Mouse (Mus musculus) liver, postnatal 0 days (tissue): Measurements from ENCODE around the gene Ncbp3. TPM values are rescaled to one million over a fixed set of nuclear protein-coding genes. Genes with fewer than 3 reads are reported as not detected.

Source experiments
- ATAC-seq: fragments of 200-750 bp; cut with Nextera tagmentation; 2 replicates; pipeline ENCODE4 v1.8.0; 2017; ENCODE audit warnings: mild to moderate bottlenecking, moderate library complexity
- DNase-seq: peaks from one replicate; pipeline ENCODE4 v3.0.0-alpha.2; 2016
- H3K27ac ChIP-seq: fragments of 300-500 bp; sonication (generic); 2 replicates; pipeline ENCODE4 v1.5.1; 2014; ENCODE audit warnings: antibody characterized with exemption, moderate library complexity, mild to moderate bottlenecking, low read depth
- H3K27me3 ChIP-seq: fragments of 300-500 bp; sonication (generic); 2 replicates; pipeline ENCODE4 v1.6.1; 2014; ENCODE audit warnings: low read length, control low read depth, mixed read lengths; ENCODE audit not compliant: insufficient read depth
- H3K36me3 ChIP-seq: fragments of 300-500 bp; sonication (generic); replicated peaks from 2 replicates; pipeline ENCODE4 v1.6.1; 2014; ENCODE audit warnings: mild to moderate bottlenecking, control low read depth, low read length, moderate library complexity, mixed read lengths; ENCODE audit not compliant: insufficient read depth
- H3K4me1 ChIP-seq: fragments of 300-500 bp; sonication (generic); 2 replicates; pipeline ENCODE4 v1.6.1; 2014; ENCODE audit warnings: antibody characterized with exemption, mild to moderate bottlenecking, control low read depth; ENCODE audit not compliant: insufficient read depth
- H3K4me2 ChIP-seq: fragments of 300-500 bp; sonication (generic); 2 replicates; pipeline ENCODE4 v1.6.1; 2014; ENCODE audit warnings: low read depth, mild to moderate bottlenecking, low read length, moderate library complexity, mixed read lengths
- H3K4me3 ChIP-seq: fragments of 300-500 bp; sonication (generic); 2 replicates; pipeline ENCODE4 v1.5.1; 2014; ENCODE audit warnings: low read depth, low read length
- H3K9ac ChIP-seq: fragments of 300-500 bp; sonication (generic); replicated peaks from 2 replicates; pipeline ENCODE4 v1.6.1; 2014; ENCODE audit warnings: mild to moderate bottlenecking, moderate library complexity
- H3K9me3 ChIP-seq: fragments of 300-500 bp; sonication (generic); 2 replicates; pipeline ENCODE4 v1.6.1; 2016; ENCODE audit warnings: mild to moderate bottlenecking, control low read depth, low read length, mixed read lengths
- CTCF ChIP-seq: sonication (generic); IDR thresholded peaks from 2 replicates; pipeline ENCODE4 v1.5.1; 2016; ENCODE audit warnings: antibody characterized with exemption, low read depth
- EP300 ChIP-seq: IDR thresholded peaks from 2 replicates; pipeline ENCODE4 v1.6.1; 2016; ENCODE audit warnings: antibody characterized with exemption, low read depth, mild to moderate bottlenecking
- WGBS: fragments of 180-500 bp; shearing (Covaris S2); extraction: QIAGEN DNeasy Blood & Tissue Kit; methylation state at CpG from one replicate; pipeline ENCODE4 v1.1.7; 2014; ENCODE audit not compliant: insufficient replicate concordance; 5-methylcytosine and 5-hydroxymethylcytosine counted together
- polyA plus RNA-seq: library from polyadenylated mRNA; unstranded; fragments of >200 nt; fragmentation: Nextera tagmentation; extraction: Ambion mirVana; gene quantifications from 2 replicates; pipeline ENCODE4 v1.2.1, GENCODE M21; 2015

Gene Ncbp3
- polyA plus RNA-seq, 1 experiment from 2014 or later, result 2.7 TPM

- no peak overlapping the region for H3K4me3 ChIP-seq
- H3K27ac ChIP-seq, result peak overlapping the region; percentile 55
- peak overlapping the region; percentile 56 for H3K4me2 ChIP-seq
- H3K27me3 ChIP-seq, result peaks cover 10% of the 10 kb centered on the region
- H3K9ac ChIP-seq, result no peak overlapping the region
- no peaks in the 10 kb centered on the region for H3K36me3 ChIP-seq
- ATAC-seq (peak; percentile 82), DNase-seq (peak; percentile 80)
- H3K9me3 ChIP-seq, result no peaks in the 10 kb centered on the region
- WGBS, result 24% methylated on average over 7 of the region's 7 CpGs
- peaks cover 22% of the 10 kb centered on the region for H3K4me1 ChIP-seq
- TF ChIP-seq EP300 (0 out of 2 replicates have a peak, but pooled peaks have one; percentile 17), CTCF (no peak)
Observed at GRCm38 (mm10) chr11:73024236-73024904, 23.2 kb upstream of the Ncbp3 start.

GRCm38 (mm10) chr11:73026961-73027360 lies 20.6 kb upstream of the Ncbp3 start:
- H3K4me2 ChIP-seq, result no peak overlapping the region
- no peak for ATAC-seq

GRCm38 (mm10) chr11:73030821-73031498 lies 16.6 kb upstream of the Ncbp3 start:
- Histone ChIP-seq H3K27ac (no peak overlapping the region), H3K9ac (0 out of 2 replicates have a peak overlapping the region, but pooled peaks have one; percentile 48), H3K27me3 (no peaks in the 10 kb centered on the region), H3K9me3 (no peaks in the 10 kb centered on the region), H3K4me3 (peak overlapping the region; percentile 24; the same call in 1 of the 2 replicates), H3K4me1 (no peaks in the 10 kb centered on the region; the same call in 1 of the 2 replicates), H3K4me2 (peak overlapping the region; percentile 70), H3K36me3 (no peaks in the 10 kb centered on the region)
- DNase-seq (peak; percentile 80), ATAC-seq (peak; percentile 94)
- TF ChIP-seq EP300 (no peak), CTCF (0 out of 2 replicates have a peak, but pooled peaks have one; percentile 16)
- 28% methylated on average over 20 of the region's 20 CpGs for WGBS

More at GRCm38 (mm10) chr11:73026961-73027360, 20.6 kb upstream of the Ncbp3 start:
- TF ChIP-seq CTCF, result no peak
- TF ChIP-seq EP300, result no peak
- Histone ChIP-seq H3K36me3 (no peaks in the 10 kb centered on the region), H3K4me1 (peaks cover 18% of the 10 kb centered on the region), H3K9ac (no peak overlapping the region), H3K4me3 (no peak overlapping the region), H3K27ac (no peak overlapping the region; the same call in 1 of the 2 replicates), H3K9me3 (no peaks in the 10 kb centered on the region), H3K27me3 (no peaks in the 10 kb centered on the region)
- 58% methylated on average over 8 of the region's 8 CpGs for WGBS
- DNase-seq, result no peak

- H3K9ac ChIP-seq, result no peak overlapping the region
- WGBS, result 79% methylated on average over 5 of the region's 5 CpGs
Observed at GRCm38 (mm10) chr11:73031536-73031935, 16.0 kb upstream of the Ncbp3 start.

GRCm38 (mm10) chr11:73036077-73036476 lies 11.5 kb upstream of the Ncbp3 start:
- ATAC-seq, result no peak
- no peak overlapping the region for H3K27ac ChIP-seq
- TF ChIP-seq EP300, result no peak
- TF ChIP-seq CTCF, result no peak

More at GRCm38 (mm10) chr11:73031536-73031935, 16.0 kb upstream of the Ncbp3 start:
- DNase-seq (no peak), ATAC-seq (no peak)
- H3K4me2 ChIP-seq, result peak overlapping the region; percentile 70; the same call in 1 of the 2 replicates
- H3K4me3 ChIP-seq, result no peak overlapping the region
- H3K27ac ChIP-seq, result no peak overlapping the region
- no peaks in the 10 kb centered on the region for H3K36me3 ChIP-seq
- H3K4me1 ChIP-seq, result no peaks in the 10 kb centered on the region; the same call in 1 of the 2 replicates
- no peaks in the 10 kb centered on the region for H3K9me3 ChIP-seq
- no peaks in the 10 kb centered on the region for H3K27me3 ChIP-seq
- TF ChIP-seq CTCF (no peak), EP300 (no peak)

GRCm38 (mm10) chr11:73036889-73037288 lies 10.7 kb upstream of the Ncbp3 start:
- no peak for TF ChIP-seq CTCF
- no peak for TF ChIP-seq EP300
- no peak overlapping the region for H3K27ac ChIP-seq
- WGBS, result 78% methylated on average over 6 of the region's 6 CpGs
- ATAC-seq (peak; percentile 12; the same call in 1 of the 2 replicates), DNase-seq (no peak)
- no peak overlapping the region for H3K4me2 ChIP-seq
- no peak overlapping the region for H3K9ac ChIP-seq
- H3K27me3 ChIP-seq, result no peaks in the 10 kb centered on the region
- no peaks in the 10 kb centered on the region for H3K9me3 ChIP-seq
- H3K4me3 ChIP-seq, result no peak overlapping the region
- no peaks in the 10 kb centered on the region for H3K4me1 ChIP-seq
- no peaks in the 10 kb centered on the region for H3K36me3 ChIP-seq

More at GRCm38 (mm10) chr11:73036077-73036476, 11.5 kb upstream of the Ncbp3 start:
- no peak overlapping the region for H3K4me3 ChIP-seq
- H3K4me2 ChIP-seq, result no peak overlapping the region
- H3K4me1 ChIP-seq, result no peaks in the 10 kb centered on the region; the same call in 1 of the 2 replicates
- no peaks in the 10 kb centered on the region for H3K27me3 ChIP-seq
- H3K9me3 ChIP-seq, result no peaks in the 10 kb centered on the region
- no peak overlapping the region for H3K9ac ChIP-seq
- H3K36me3 ChIP-seq, result no peaks in the 10 kb centered on the region
- 86% methylated on average over 7 of the region's 7 CpGs for WGBS
- DNase-seq, result no peak
